Mouse (Mus musculus) megakaryocyte-erythroid progenitor cell, adult 5-6 weeks (primary cell): ENCODE data around the gene Shb. TPM values are rescaled to one million over a fixed set of nuclear protein-coding genes. Genes with fewer than 3 reads are reported as not detected.

ENCODE experiments used
- ATAC-seq: replicated peaks from 2 replicates; pipeline ENCODE4 v1.8.0; 2016; ENCODE audit warnings: mild to moderate bottlenecking, inconsistent platforms; ENCODE audit not compliant: severe bottlenecking, poor library complexity, low FRiP score, low TSS enrichment
- total RNA-seq, 2 experiments: library from RNA; stranded (forward) in 1 of 2; stranded (reverse) in 1 of 2; fragments of 200-1000, 215-1000 nt in 1 of 2; fragments of >200 nt in 1 of 2; fragmentation: Nextera tagmentation in 1 of 2; gene quantifications; 2 replicates each; pipeline ENCODE4 v1.2.3; 2014 to 2017

Shb gene
- total RNA-seq, 2 experiments from 2014 or later: 7.8 to 8.9 TPM

GRCm38 (mm10) chr4:45434071-45434470, 98.2 kb downstream of the Shb start:
- ATAC-seq: no peak

GRCm38 (mm10) chr4:45431806-45432205, 100.5 kb downstream of the Shb start:
- ATAC-seq: no peak

- no peak for ATAC-seq
These were observed 101.0 kb downstream of the Shb start for GRCm38 (mm10) chr4:45431316-45431715.

- ATAC-seq: no peak
These were observed 102.8 kb downstream of the Shb start for GRCm38 (mm10) chr4:45429451-45429850.

- ATAC-seq: no peak
These were observed 105.4 kb downstream of the Shb start for GRCm38 (mm10) chr4:45426724-45427457.

- ATAC-seq: no peak
These were observed 108.9 kb downstream of the Shb start for GRCm38 (mm10) chr4:45423406-45423805.

GRCm38 (mm10) chr4:45422640-45423039, 109.6 kb downstream of the Shb start:
- ATAC-seq: no peak

GRCm38 (mm10) chr4:45421519-45422260, 110.6 kb downstream of the Shb start:
- ATAC-seq: no peak

- no peak for ATAC-seq
These were observed 111.5 kb downstream of the Shb start for GRCm38 (mm10) chr4:45420733-45421132.

GRCm38 (mm10) chr4:45419051-45419450, 113.2 kb downstream of the Shb start:
- no peak for ATAC-seq

GRCm38 (mm10) chr4:45418229-45418950, 113.9 kb downstream of the Shb start:
- ATAC-seq: 0 out of 2 replicates have a peak, but pooled peaks have one; percentile 25

- no peak for ATAC-seq
These were observed 116.0 kb downstream of the Shb start for GRCm38 (mm10) chr4:45416314-45416713.

- no peak for ATAC-seq
These were observed 118.5 kb downstream of the Shb start for GRCm38 (mm10) chr4:45413674-45414338.

GRCm38 (mm10) chr4:45412433-45413192, 119.7 kb downstream of the Shb start:
- no peak for ATAC-seq

- no peak for ATAC-seq
These were observed 121.0 kb downstream of the Shb start for GRCm38 (mm10) chr4:45411181-45411790.

GRCm38 (mm10) chr4:45409270-45409669, 123.0 kb downstream of the Shb start:
- ATAC-seq: peak; percentile 46

GRCm38 (mm10) chr4:45408427-45409132, 123.7 kb downstream of the Shb start, which contains the start of gene Slc25a51:
TSS of gene Slc25a51 (minus strand) at chr4:45408766.
- peak; percentile 72 for ATAC-seq
